Mouse (Mus musculus) liver, adult (tissue): ENCODE results near the gene Tuba1c.

ENCODE experiments used
- GATA4 ChIP-seq: IDR thresholded peaks from 2 replicates; pipeline ENCODE4 v1.6.1; 2014; ENCODE audit warnings: mild to moderate bottlenecking, low read length; ENCODE audit not compliant: insufficient replicate concordance

Gene Tuba1c

DNA sequence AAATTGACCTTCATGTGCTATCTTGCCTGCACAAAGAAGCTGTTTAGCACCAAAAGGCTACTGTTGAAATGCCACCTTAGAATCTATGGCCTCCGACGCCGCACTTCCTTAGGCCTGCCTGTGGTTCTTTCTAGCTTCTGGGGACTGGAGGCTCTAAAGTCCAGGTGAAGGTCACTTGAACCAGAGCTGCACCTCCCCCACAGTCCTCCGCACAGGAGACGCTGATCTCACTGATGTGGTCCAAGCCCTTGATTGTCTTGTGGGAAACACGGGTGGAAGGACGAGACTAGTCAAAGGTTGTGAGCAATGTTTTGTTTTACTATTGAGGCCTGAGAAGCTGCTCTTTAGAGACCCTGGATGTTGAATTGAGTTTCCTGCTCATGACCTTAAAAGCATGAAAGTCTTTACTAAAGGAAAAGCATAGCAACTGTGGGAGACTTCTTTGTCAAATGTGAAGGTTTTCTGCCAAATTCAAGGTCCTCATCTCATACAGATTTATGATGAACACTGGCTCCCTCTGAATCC, 3.1 kb downstream of the Tuba1c start:
- no peak for TF ChIP-seq GATA4

DNA sequence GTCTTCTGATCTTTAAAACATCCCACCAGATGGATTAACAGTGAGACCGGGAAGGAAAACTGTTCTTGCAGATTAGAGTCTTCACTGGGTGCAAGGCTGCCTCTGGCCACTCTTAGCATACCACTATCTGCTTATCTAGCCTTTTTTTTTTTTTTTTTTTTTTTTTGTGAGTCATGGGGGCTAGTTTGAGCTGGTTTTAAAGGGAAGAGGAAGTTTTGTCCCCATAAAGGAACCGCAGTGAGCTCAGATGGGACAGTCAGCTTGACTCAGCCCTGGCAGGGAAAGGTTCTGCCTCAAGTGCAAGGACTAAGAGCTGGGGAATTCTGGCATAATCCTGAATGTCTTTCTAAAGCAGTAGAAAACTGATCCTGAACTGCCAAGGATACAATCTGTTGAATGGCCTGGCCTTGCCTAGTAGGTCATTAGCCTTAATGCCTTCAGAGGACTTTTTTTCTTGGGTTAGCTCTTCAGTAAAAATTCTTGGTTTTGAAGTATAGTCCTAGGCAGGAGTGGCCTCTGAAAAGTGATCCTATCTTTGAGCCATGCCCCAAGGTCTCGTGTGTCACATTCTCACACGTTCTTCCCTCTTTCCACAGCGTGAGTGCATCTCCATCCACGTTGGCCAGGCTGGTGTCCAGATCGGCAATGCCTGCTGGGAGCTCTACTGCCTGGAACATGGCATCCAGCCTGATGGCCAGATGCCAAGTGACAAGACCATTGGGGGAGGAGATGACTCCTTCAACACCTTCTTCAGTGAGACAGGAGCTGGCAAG, 4.0 kb downstream of the Tuba1c start:
- no peak for TF ChIP-seq GATA4

DNA sequence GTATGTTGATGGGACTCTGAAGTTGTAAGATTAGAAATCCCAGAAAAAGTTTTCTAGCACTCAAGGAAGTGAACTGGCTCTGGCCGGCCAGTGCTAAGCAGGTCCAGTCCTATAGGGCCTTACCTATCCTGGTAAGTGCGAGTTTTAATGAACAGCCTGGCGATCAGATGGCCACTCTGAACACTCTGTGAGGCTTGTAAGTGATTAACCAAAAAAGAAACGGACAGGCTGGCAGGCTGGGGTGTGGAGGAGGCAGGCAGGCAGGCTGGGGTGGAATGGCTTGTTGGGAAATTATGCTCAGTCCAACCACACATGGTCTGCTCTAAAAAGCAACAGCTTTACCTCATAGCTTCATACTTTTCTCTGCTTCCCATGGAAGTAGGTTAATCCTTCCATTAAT, 5.7 kb downstream of the Tuba1c start:
- TF ChIP-seq GATA4: no peak

DNA sequence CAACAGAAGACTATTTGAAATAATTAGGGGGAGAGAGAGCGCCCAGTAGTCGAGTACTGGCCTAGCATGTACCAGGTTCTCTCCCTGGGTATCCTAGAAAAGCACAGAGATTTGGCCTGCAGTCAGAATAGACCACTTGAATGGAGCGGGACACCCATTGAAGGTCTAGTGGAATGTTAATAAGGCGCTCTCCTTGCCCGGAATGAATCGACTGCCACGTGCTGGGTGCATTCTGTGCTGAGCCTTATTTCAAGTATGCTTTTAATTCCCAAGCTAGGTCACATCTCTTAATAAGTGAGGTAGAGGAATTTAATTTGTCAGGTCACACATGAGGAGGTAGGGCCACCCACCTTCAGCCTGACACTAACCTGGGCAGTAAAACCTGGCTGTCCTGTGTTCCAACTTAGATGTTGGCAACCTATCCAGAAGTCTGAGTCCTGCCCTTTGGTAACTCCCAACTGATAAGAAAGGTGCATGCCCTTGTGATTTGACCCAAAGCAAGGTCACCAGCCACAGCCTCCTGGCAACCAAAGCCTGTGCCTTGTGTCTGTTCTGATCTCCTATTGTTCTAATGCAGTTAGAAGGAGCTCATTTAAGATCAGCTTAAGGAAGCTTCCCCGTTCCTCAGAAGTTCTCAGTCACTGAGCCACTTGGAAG, 6.7 kb downstream of the Tuba1c start:
- TF ChIP-seq GATA4: peak; percentile 99

DNA sequence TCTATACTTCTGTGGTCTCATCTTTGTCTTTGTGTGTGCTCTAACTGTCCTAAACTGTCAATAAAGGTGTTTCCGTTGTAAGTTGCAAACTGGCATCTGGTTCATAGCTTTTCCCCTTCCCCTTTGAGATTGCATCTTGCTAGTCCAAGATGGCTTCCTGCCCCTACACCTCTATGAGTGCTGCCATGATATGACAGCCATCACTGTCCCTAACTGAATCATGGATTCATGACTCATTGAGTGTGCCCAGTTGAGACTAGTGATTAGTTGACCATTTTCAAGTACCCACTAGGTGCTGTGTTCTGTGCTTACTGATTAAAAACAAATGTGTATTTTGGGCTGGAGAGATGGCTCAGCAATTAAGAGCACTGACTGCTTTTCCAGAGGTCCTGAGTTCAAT, 8.3 kb downstream of the Tuba1c start:
- no peak for TF ChIP-seq GATA4

DNA sequence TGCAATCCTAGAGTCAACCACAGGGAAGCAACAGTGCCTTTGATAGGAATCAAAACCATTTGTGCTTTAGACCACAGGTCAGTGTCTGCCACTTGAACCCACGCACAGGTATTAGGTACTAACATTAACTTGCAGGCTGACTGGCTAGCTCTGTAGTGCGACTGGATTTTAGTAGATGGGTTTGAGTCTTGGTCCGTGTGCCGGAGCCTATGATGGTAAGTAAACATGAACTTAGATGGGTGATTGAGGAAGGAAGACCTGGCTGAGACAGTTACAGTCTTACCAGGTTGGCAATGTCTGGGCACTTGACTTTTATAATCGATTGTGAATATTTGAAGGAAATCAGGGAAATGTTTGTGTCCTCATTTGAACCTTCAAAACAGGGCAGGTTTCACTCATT, 9.1 kb downstream of the Tuba1c start:
- TF ChIP-seq GATA4: no peak

DNA sequence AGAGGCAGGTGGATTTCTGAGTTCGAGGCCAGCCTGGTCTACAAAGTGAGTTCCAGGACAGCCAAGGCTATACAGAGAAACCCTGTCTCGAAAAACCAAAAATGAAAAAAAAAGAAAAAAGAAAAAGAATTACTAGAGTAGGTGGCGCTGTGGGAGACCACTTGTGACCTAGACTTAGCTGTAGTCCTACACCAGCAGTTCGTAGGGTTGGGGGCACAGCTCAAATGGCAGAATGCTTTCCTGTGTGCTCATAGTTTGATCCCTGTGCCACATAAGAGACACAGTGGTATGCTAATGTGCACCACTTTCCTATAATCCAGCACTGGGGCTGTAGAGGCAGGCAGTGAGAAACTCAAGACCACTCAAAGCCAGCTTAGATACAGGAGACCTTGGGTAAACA, 9.6 kb downstream of the Tuba1c start:
- TF ChIP-seq GATA4: no peak

DNA sequence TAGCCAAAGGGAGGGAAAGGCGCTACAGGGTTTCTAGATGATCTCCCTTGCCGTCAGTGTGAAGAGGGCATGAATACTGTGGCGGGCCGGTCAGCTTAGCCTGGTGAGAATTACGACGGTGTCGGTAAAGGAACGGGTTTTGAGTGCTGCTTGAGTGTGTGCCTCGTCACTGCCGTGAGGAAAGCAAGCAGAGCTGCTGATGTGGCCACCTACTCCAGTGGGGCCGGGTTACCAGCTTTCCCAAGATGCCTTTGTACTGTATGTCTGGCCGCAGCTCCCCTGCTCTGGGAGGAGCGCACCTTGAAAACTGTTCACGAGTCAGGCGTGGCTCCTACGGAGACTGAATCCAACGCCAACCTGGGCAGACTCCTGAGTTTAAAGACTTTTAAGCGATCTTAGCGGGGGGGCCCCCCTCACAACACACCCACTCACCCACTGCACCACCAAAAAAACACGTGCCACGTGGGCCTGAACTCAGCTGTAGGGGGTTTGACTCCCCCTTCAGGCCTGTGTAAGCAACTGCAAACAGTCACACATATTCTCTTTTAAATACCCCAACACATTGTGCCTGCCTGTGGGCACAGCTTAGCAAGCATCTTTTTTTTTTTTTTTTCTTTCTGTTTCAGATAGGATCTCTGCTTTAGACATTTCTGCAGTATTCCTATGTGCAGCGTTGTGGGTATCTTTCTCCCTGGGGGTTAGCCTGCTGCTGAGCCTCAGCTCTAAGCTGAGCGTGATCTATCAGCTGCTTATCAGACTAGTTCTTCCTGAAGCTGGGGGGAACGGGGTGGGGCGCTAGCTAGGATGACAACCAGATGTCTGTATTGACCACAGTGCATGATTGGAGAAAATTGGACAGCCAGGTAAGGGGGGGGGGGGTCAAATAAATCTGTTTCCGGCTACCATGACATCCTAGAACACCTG, 10.6 kb downstream of the Tuba1c start:
- TF ChIP-seq GATA4: no peak

DNA sequence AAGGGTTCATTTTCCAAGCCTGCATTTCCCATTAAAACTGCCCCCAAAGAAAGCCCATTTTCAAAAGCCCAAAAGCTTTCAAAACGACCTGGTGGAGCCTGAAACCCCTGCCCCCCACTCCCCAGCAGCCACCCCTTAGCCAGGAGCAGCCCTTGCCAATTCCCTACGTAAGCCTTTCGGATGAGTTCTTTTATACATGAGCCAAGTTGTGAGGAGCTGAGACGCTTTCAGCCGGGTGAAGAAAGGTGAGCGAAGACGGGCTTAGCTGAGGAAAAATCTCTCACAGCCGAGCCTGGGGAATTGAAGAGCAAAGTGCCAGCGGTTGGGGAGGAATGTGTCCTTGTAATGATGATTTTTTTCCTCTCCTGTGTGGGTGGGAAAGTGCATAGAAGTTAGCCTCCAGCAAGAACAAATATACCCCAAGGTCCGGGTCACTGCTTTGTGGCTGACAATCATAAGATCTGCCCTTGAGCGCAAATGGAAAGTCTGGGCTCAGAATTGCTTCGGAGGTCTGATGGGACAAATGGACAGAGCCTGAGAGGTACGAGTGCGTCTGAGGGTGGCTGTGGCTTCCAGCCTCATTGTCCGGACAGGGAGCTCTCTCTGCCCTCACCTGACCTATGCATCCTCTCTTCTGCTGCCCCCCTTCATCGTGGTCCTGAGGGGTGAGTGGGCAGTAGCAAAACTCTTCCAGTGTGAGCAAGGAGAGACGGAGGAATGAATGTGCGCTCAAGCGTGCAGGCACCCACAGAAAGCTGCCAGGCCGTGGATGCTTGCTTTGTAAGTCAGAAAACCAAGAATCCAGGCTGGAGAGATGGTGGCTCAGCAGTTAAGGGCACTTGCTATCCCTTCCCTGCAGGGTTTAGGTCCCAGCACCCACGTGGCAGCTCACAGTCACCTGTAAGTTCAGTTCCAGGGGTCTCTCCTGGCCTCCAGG, 11.5 kb downstream of the Tuba1c start:
- TF ChIP-seq GATA4: no peak

DNA sequence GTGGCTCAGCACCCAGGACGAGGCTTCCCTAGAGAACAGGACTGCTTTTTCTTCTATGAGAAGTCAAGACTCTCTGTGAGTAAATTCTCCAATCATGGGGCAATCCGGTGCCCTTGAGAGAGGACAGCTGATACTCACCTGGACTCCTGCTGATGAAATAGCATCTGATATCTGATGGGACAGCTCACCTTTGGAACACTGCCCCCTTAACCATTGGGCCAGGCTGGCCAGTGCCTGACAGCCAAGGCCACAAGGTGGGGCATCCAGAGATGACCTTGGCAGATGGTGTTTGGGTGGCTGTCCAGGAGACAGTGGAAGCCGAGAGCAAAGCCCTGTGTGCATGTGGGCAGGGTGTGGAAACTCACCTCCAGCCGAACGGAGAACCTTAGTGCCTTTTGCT, 12.6 kb downstream of the Tuba1c start:
- TF ChIP-seq GATA4: peak; percentile 98; the same call in 1 of the 2 replicates

DNA sequence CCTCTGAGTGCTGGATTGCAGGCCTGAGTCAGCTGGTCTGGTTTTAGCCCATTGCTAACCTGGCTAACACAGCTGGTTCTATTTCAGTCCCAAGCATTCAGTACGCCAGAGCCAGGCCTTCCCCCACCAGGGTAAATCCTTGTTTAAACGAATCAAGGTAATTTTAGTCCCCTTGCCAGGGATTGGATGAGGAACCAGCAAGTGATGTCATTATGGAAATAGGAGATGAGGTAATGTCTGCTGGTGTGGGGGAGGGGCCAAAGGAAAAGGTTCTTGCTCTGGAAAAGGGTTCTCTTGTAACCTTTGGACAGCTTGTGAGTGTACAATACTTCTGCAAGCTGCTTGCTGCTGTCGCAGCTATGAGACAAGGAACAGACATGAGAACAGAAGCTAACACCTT, 15.2 kb downstream of the Tuba1c start:
- TF ChIP-seq GATA4: no peak

DNA sequence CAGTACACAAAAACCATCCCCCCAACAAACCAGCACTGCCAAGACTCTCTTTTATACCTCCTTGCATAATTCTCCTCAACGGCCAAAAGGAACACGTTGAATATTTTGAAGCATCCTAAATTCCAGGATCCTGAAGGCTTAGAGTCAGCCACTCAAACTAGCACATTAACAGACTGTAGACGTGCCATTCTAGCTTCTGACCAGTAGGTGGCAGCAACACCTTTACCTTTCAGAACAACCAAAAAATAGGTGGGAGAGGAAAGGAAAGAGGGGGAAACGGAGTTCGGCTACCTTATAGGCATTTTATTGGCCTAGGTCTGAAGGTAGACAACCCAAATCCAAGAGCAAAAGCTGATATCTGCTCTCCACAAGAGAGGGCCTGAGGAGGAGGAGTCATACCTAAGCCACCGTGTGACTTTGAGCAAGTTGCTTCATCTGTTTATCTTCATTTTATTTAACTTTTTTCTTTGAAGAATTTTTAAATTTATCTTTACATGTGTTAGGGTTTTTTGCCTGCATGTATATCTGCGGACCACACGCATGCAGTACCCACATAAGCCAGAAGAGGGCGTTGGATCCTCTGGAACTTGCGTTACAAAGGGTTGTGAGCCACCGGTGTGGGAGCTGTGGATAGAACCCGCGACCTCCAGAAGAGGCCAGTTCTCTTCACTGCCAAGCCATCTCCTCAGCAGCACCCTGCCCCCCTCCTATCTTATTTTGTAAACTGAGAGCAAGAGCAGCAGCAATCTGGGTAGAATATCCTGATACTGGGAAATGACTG, 20.0 kb downstream of the Tuba1c start:
- no peak for TF ChIP-seq GATA4

DNA sequence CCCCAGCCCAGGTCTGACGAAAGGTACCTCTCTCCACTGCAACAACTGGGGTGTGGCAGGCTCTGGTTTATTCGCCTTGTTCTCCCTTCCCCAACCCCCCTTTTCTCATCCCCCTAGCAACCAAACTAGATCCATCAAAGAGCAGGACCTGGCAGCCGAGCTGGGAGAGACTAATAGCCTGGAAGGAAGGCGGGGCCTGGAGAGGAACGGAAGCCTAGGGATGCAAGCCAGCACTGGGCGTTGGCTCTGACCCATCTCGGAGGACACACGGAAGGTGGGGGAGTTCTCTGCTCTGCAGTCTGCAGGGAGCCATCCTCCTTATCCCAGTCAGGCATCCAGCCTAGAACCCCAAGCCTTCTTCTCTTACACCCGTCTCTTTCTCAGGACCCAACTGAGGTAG, 23.7 kb downstream of the Tuba1c start:
- TF ChIP-seq GATA4: no peak

DNA sequence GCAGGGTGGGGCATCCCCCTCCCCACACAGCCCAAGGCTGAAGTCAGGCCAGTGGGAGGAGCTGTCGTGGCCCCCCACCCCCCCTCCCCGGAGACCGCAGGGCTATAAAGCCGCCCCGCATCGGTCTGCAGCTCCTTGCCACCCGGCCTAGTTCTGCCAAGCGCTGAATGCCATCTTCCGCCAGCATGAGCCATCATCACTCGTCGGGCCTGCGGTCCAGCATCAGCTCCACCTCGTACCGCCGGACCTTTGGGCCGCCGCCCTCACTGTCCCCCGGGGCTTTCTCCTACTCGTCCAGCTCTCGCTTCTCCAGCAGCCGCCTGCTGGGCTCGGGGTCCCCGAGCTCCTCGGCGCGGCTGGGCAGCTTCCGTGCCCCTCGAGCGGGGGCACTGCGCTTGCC, 25.3 kb downstream of the Tuba1c start, which contains the start of gene Prph:
Prph (plus strand) TSS at position 135 of the 400 bp plus-strand sequence.
- no peak for TF ChIP-seq GATA4

DNA sequence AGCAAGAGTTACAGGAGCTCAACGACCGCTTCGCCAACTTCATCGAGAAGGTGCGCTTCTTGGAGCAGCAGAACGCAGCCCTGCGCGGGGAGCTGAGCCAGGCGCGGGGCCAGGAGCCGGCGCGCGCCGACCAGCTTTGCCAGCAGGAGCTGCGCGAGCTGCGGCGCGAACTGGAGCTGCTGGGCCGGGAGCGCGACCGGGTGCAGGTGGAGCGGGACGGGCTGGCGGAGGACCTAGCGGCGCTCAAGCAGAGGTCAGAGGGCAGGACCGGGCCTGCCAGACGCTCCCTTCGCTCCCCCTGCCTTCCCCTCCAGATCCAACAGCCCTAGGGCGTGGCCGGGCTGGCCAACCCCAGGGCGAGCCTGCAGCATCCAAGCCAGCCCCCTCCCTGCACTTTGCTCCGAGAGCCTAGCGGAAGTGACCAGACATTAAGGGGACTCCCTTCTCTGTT, 25.8 kb downstream of the Tuba1c start:
- TF ChIP-seq GATA4: no peak
